Mouse (Mus musculus) MEL (cell line): ENCODE data around the gene Olfr657. TPM values are rescaled to one million over a fixed set of nuclear protein-coding genes. Genes with fewer than 3 reads are reported as not detected.

Experiments
- DNase-seq: peaks from one replicate; pipeline ENCODE4 v3.0.0; 2011; ENCODE audit warnings: low read depth, low spot score
- H3K27ac ChIP-seq: 2 replicates; pipeline ENCODE4 v1.5.1; 2012; ENCODE audit warnings: low read depth, mild to moderate bottlenecking, control low read depth, low read length, moderate library complexity; ENCODE audit not compliant: control insufficient read depth
- H3K27me3 ChIP-seq, 2 experiments: fragments of 150-350 bp in 1 of 2; sonication (generic) in 1 of 2; 2 replicates each; pipeline ENCODE4 v1.6.1; 2012; ENCODE audit warnings: low read length in 2 of 2, mild to moderate bottlenecking in 2 of 2, improper control_type of control experiment in 1 of 2, moderate library complexity in 1 of 2; ENCODE audit not compliant: insufficient read depth in 2 of 2, control insufficient read depth in 1 of 2
- H3K36me3 ChIP-seq, 2 experiments: 2 replicates each; pipeline ENCODE4 v1.6.1; 2012 to 2014; ENCODE audit warnings: low read length in 2 of 2, improper control_type of control experiment in 1 of 2, inconsistent platforms in 1 of 2, mild to moderate bottlenecking in 1 of 2; ENCODE audit not compliant: insufficient read depth in 2 of 2, control insufficient read depth in 1 of 2
- H3K4me1 ChIP-seq, 2 experiments: fragments of 150-350 bp in 1 of 2; sonication (generic) in 1 of 2; 2 replicates each; pipeline ENCODE4 v1.6.1; 2012; ENCODE audit warnings: low read length in 2 of 2, improper control_type of control experiment in 1 of 2, mild to moderate bottlenecking in 1 of 2; ENCODE audit not compliant: insufficient read depth in 2 of 2, control insufficient read depth in 1 of 2
- H3K4me3 ChIP-seq, 2 experiments: fragments of 150-350 bp in 1 of 2; sonication (generic) in 1 of 2; 2 replicates each; pipeline ENCODE4 v1.5.1; 2012; ENCODE audit warnings: low read depth in 2 of 2, low read length in 2 of 2, mild to moderate bottlenecking in 2 of 2, moderate library complexity in 2 of 2, control low read depth in 1 of 2, improper control_type of control experiment in 1 of 2; ENCODE audit not compliant: control insufficient read depth in 1 of 2, insufficient read depth in 1 of 2
- H3K79me2 ChIP-seq: 2 replicates; pipeline ENCODE4 v1.6.1; 2012; ENCODE audit warnings: mild to moderate bottlenecking, low read length, moderate library complexity; ENCODE audit not compliant: control insufficient read depth, poor library complexity, insufficient read depth
- H3K9ac ChIP-seq: 2 replicates; pipeline ENCODE4 v1.6.1; 2012; ENCODE audit warnings: low read depth, mild to moderate bottlenecking, control low read depth, low read length, moderate library complexity; ENCODE audit not compliant: control insufficient read depth, poor library complexity, severe bottlenecking
- H3K9me3 ChIP-seq: fragments of 150-350 bp; sonication (generic); replicated peaks from 2 replicates; pipeline ENCODE4 v1.6.1; 2012; ENCODE audit warnings: mild to moderate bottlenecking, low read length, improper control_type of control experiment, moderate library complexity; ENCODE audit not compliant: insufficient read depth
- CHD1 ChIP-seq: IDR thresholded peaks from 2 replicates; pipeline ENCODE4 v1.6.1; 2012; ENCODE audit warnings: low read depth, mild to moderate bottlenecking, inconsistent platforms, low read length, improper control_type of control experiment
- CHD2 ChIP-seq: IDR thresholded peaks from 2 replicates; pipeline ENCODE4 v1.6.1; 2011; ENCODE audit warnings: low read length, improper control_type of control experiment
- E2F4 ChIP-seq: IDR thresholded peaks from 2 replicates; pipeline ENCODE4 v1.6.1; 2011; ENCODE audit warnings: low read depth, low read length, improper control_type of control experiment, borderline replicate concordance
- EP300 ChIP-seq, 2 experiments: IDR thresholded peaks; 2 replicates each; pipeline ENCODE4 v1.6.1; 2011; ENCODE audit warnings: improper control_type of control experiment in 2 of 2, low read length in 2 of 2, low read depth in 1 of 2, mild to moderate bottlenecking in 1 of 2
- ETS1 ChIP-seq: IDR thresholded peaks from 2 replicates; pipeline ENCODE4 v1.6.1; 2012; ENCODE audit warnings: low read depth, mild to moderate bottlenecking, inconsistent platforms, low read length, improper control_type of control experiment, moderate library complexity
- KAT2A ChIP-seq: conservative IDR thresholded peaks from 2 replicates; pipeline ENCODE4 v1.6.1; 2012; ENCODE audit warnings: low read depth, low read length, improper control_type of control experiment, inconsistent platforms
- MAZ ChIP-seq: IDR thresholded peaks from 2 replicates; pipeline ENCODE4 v1.6.1; 2012; ENCODE audit warnings: low read depth, mild to moderate bottlenecking, inconsistent platforms, low read length, improper control_type of control experiment
- MXI1 ChIP-seq: IDR thresholded peaks from 2 replicates; pipeline ENCODE4 v1.6.1; 2011; ENCODE audit warnings: mild to moderate bottlenecking, low read depth, low read length, improper control_type of control experiment
- NELFE ChIP-seq: IDR thresholded peaks from 2 replicates; pipeline ENCODE4 v1.6.1; 2011; ENCODE audit warnings: low read depth, low read length, improper control_type of control experiment
- NRF1 ChIP-seq: IDR thresholded peaks from 2 replicates; pipeline ENCODE4 v1.6.1; 2014; ENCODE audit warnings: low read depth, mild to moderate bottlenecking, inconsistent platforms, low read length, improper control_type of control experiment, moderate library complexity; ENCODE audit not compliant: poor library complexity, insufficient read depth, severe bottlenecking
- POLR2AphosphoS2 ChIP-seq: IDR thresholded peaks from 2 replicates; pipeline ENCODE4 v1.6.1; 2011; ENCODE audit warnings: low read length, improper control_type of control experiment
- POLR2AphosphoS5 ChIP-seq: IDR thresholded peaks from 2 replicates; pipeline ENCODE4 v1.6.1; 2012; ENCODE audit warnings: low read depth, borderline replicate concordance, mild to moderate bottlenecking, inconsistent platforms, low read length, moderate library complexity, mixed read lengths
- RAD21 ChIP-seq: IDR thresholded peaks from 2 replicates; pipeline ENCODE4 v1.6.1; 2011; ENCODE audit warnings: mild to moderate bottlenecking, low read depth, low read length, improper control_type of control experiment
- RCOR1 ChIP-seq: IDR thresholded peaks from 2 replicates; pipeline ENCODE4 v1.6.1; 2012; ENCODE audit warnings: low read depth, mild to moderate bottlenecking, inconsistent platforms, low read length, improper control_type of control experiment
- TAL1 ChIP-seq: IDR thresholded peaks from 2 replicates; pipeline ENCODE4 v1.6.1; 2012; ENCODE audit warnings: mild to moderate bottlenecking, inconsistent platforms, low read length, moderate library complexity, mixed read lengths
- ZC3H11A ChIP-seq: IDR thresholded peaks from 2 replicates; pipeline ENCODE4 v1.6.1; 2012; ENCODE audit warnings: low read depth, mild to moderate bottlenecking, inconsistent platforms, low read length, improper control_type of control experiment
- ZMIZ1 ChIP-seq: IDR thresholded peaks from 2 replicates; pipeline ENCODE4 v1.6.1; 2012; ENCODE audit warnings: low read depth, mild to moderate bottlenecking, inconsistent platforms, low read length, improper control_type of control experiment, moderate library complexity
- ZNF384 ChIP-seq: IDR thresholded peaks from 2 replicates; pipeline ENCODE4 v1.6.1; 2012; ENCODE audit warnings: low read depth, mild to moderate bottlenecking, inconsistent platforms, low read length, improper control_type of control experiment
- polyA plus RNA-seq, 2 experiments: library from polyadenylated mRNA; stranded (reverse) in 1 of 2; unstranded in 1 of 2; fragments of >175 nt in 1 of 2; fragments of >200 nt in 1 of 2; gene quantifications; 2 replicates each; pipeline versions ENCODE4 v1.2.1 to v1.2.4; 2012; ENCODE audit warnings: low replicate concordance in 2 of 2, low read depth in 1 of 2; ENCODE audit not compliant: insufficient read length in 2 of 2, insufficient read depth in 1 of 2, missing spikeins in 1 of 2
- total RNA-seq: library from RNA; depleted of rRNA; stranded (reverse); fragments of 300-350 nt; gene quantifications from 2 replicates; pipeline ENCODE4 v1.2.3, GENCODE M21; 2012; rRNA removed

Gene Olfr657
- total and polyA plus RNA-seq, 3 experiments, result not detected

DNA sequence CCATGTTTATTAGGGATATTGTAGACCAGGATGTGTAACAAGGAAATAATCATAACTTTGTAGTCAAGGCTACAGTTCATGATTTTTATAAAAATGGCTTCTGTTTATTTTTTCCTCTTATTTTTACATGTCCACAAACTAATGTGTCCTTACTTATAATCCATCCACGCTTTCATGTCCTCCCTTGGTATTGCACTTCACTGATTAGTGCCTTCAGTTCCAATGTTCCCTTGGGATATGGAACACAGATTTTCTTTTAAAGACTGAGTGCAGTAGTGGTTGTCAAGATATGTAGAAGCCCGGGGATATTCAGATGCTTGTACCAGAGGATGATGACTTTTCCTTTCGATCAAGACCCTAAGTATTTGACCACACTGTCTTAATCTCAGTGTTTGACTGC lies 41.9 kb downstream of the Olfr657 start, which contains the start of gene Olfr659:
Gene Olfr659, plus strand, starts transcription at position 301 of the 400 bp plus-strand sequence.
- no peaks in the 10 kb centered on the region for H3K36me3 ChIP-seq
- DNase-seq, result no peak
- no peak within 1 kb of the TSS for H3K4me3 ChIP-seq
- H3K9me3 ChIP-seq, result no peaks in the 10 kb centered on the region
- no peak for TF ChIP-seq MAZ
- TF ChIP-seq CHD1, result no peak
- TF ChIP-seq ZMIZ1, result no peak
- no peak for TF ChIP-seq E2F4
- no peak for TF ChIP-seq NELFE
- TF ChIP-seq ETS1, result no peak
- no peak for TF ChIP-seq KAT2A
- TF ChIP-seq POLR2AphosphoS2, result no peak
- TF ChIP-seq EP300 (IDR thresholded peaks at IDR 0.05; ENCODE audit: low read depth in 1 of 2, low read length in 2 of 2), result no peak
- TF ChIP-seq MXI1, result no peak
- no peak for TF ChIP-seq ZNF384
- TF ChIP-seq RAD21, result no peak
- TF ChIP-seq ZC3H11A, result no peak
- TF ChIP-seq RCOR1, result no peak
- no peak for TF ChIP-seq CHD2
- H3K27ac ChIP-seq, result no peak within 1 kb of the TSS
- H3K9ac ChIP-seq, result no peak within 1 kb of the TSS
- no peaks in the 10 kb centered on the region for H3K27me3 ChIP-seq
- H3K79me2 ChIP-seq, result no peaks in the 10 kb centered on the region
- H3K4me1 ChIP-seq, result no peaks in the 10 kb centered on the region

- no peaks in the 10 kb centered on the region for H3K4me1 ChIP-seq
- no peak within 1 kb of the TSS for H3K9ac ChIP-seq
- no peaks in the 10 kb centered on the region for H3K27me3 ChIP-seq
- no peak within 1 kb of the TSS for H3K4me3 ChIP-seq
- TF ChIP-seq NRF1, result no peak
- TF ChIP-seq MAZ, result no peak
- TF ChIP-seq POLR2AphosphoS5, result no peak
- no peak for TF ChIP-seq EP300 (IDR thresholded peaks at IDR 0.05; ENCODE audit: low read depth in 1 of 2, low read length in 2 of 2)
- TF ChIP-seq TAL1, result no peak
- TF ChIP-seq, all 39 proteins: peak for 0
- Histone ChIP-seq H3K79me2 (no peaks in the 10 kb centered on the region), H3K36me3 (no peaks in the 10 kb centered on the region), H3K9me3 (no peaks in the 10 kb centered on the region), H3K27ac (no peak within 1 kb of the TSS)
- no peak for DNase-seq
Measured at GRCm38 (mm10) chr7:104686201-104686600, 61.6 kb downstream of the Olfr657 start, which contains the start of gene Olfr661. TSS of gene Olfr661 (plus strand) at chr7:104686501.

Other genes with a start within 250 kb of the Olfr657 start
- 0.12 and 0.13 TPM in 2 replicates for gene Trim30c, start 224.0 kb upstream of the Olfr657 start, total RNA-seq
- gene Trim30c, start 224.0 kb upstream of the Olfr657 start, polyA plus RNA-seq, result not detected
- 1.1 and 1.7 TPM in 2 replicates for gene Trim30a, start 159.6 kb upstream of the Olfr657 start, total RNA-seq
- under 1 TPM in 1 of 2 experiments, not detected in 1; 0.45 TPM for gene Trim30a, start 159.6 kb upstream of the Olfr657 start, polyA plus RNA-seq
- gene Trim30d, start 116.9 kb upstream of the Olfr657 start, total RNA-seq, result not detected in 2 replicates
- not detected for gene Trim30d, start 116.9 kb upstream of the Olfr657 start, polyA plus RNA-seq
- not detected in 2 replicates for gene Olfr651, start 74.7 kb upstream of the Olfr657 start, total RNA-seq
- gene Olfr651, start 74.7 kb upstream of the Olfr657 start, polyA plus RNA-seq, result not detected
- gene Olfr652, start 63.9 kb upstream of the Olfr657 start, total RNA-seq, result not detected in 2 replicates
- not detected for gene Olfr652, start 63.9 kb upstream of the Olfr657 start, polyA plus RNA-seq
- not detected in 2 replicates for gene Olfr653, start 47.5 kb upstream of the Olfr657 start, total RNA-seq
- gene Olfr653, start 47.5 kb upstream of the Olfr657 start, polyA plus RNA-seq, result not detected
- not detected in 2 replicates for gene Olfr654, start 37.8 kb upstream of the Olfr657 start, total RNA-seq
- gene Olfr654, start 37.8 kb upstream of the Olfr657 start, polyA plus RNA-seq, result not detected
- gene Olfr655, start 23.0 kb upstream of the Olfr657 start, total RNA-seq, result not detected in 2 replicates
- 1 to 10 TPM in 1 of 2 experiments, not detected in 1; 1.3 TPM for gene Olfr655, start 23.0 kb upstream of the Olfr657 start, polyA plus RNA-seq
- not detected in 2 replicates for gene Olfr656, start 10.8 kb upstream of the Olfr657 start, total RNA-seq
- not detected for gene Olfr656, start 10.8 kb upstream of the Olfr657 start, polyA plus RNA-seq
- not detected in 2 replicates for gene Olfr658, start 22.5 kb downstream of the Olfr657 start, total RNA-seq
- not detected for gene Olfr658, start 22.5 kb downstream of the Olfr657 start, polyA plus RNA-seq
- not detected in 2 replicates for gene Olfr659, start 42.0 kb downstream of the Olfr657 start, total RNA-seq
- gene Olfr659, start 42.0 kb downstream of the Olfr657 start, polyA plus RNA-seq, result not detected
- gene Olfr661, start 61.7 kb downstream of the Olfr657 start, total RNA-seq, result not detected in 2 replicates
- gene Olfr661, start 61.7 kb downstream of the Olfr657 start, polyA plus RNA-seq, result not detected
- gene Usp17le, start 152.7 kb downstream of the Olfr657 start, total RNA-seq, result not detected in 2 replicates
- not detected for gene Usp17le, start 152.7 kb downstream of the Olfr657 start, polyA plus RNA-seq
- gene Usp17lb, start 217.8 kb downstream of the Olfr657 start, total RNA-seq, result not detected in 2 replicates
- not detected for gene Usp17lb, start 217.8 kb downstream of the Olfr657 start, polyA plus RNA-seq
- gene Usp17la, start 232.2 kb downstream of the Olfr657 start, total RNA-seq, result not detected in 2 replicates
- not detected for gene Usp17la, start 232.2 kb downstream of the Olfr657 start, polyA plus RNA-seq